Mouse (Mus musculus) MEL (cell line): ENCODE measurements at regions not wholly inside any gene's neighbourhood (a gene's known extent, or its start where the extent isn't known, plus 50 kb on each side); places are given as distances from the start of the nearest gene placed in this dataset.

ENCODE experiments used
- MAFK ChIP-seq: IDR thresholded peaks from 2 replicates; pipeline ENCODE4 v1.6.1; 2011; ENCODE audit warnings: low read depth, mild to moderate bottlenecking, low read length, improper control_type of control experiment, borderline replicate concordance
- MXI1 ChIP-seq: IDR thresholded peaks from 2 replicates; pipeline ENCODE4 v1.6.1; 2011; ENCODE audit warnings: mild to moderate bottlenecking, low read depth, low read length, improper control_type of control experiment
- MYC ChIP-seq: IDR thresholded peaks from 2 replicates; pipeline ENCODE4 v1.6.1; 2011; ENCODE audit warnings: low read depth, mild to moderate bottlenecking, low read length, improper control_type of control experiment, moderate library complexity
- POLR2A ChIP-seq, 2 experiments: IDR thresholded peaks; 2 replicates each; pipeline ENCODE4 v1.6.1; 2011 to 2012; ENCODE audit warnings: low read length in 2 of 2, mild to moderate bottlenecking in 2 of 2, control low read depth in 1 of 2, improper control_type of control experiment in 1 of 2, low read depth in 1 of 2, moderate library complexity in 1 of 2; ENCODE audit not compliant: control insufficient read depth in 1 of 2, insufficient read depth in 1 of 2, poor library complexity in 1 of 2
- POLR2AphosphoS5 ChIP-seq: IDR thresholded peaks from 2 replicates; pipeline ENCODE4 v1.6.1; 2012; ENCODE audit warnings: low read depth, borderline replicate concordance, mild to moderate bottlenecking, inconsistent platforms, low read length, moderate library complexity, mixed read lengths
- RAD21 ChIP-seq: IDR thresholded peaks from 2 replicates; pipeline ENCODE4 v1.6.1; 2011; ENCODE audit warnings: mild to moderate bottlenecking, low read depth, low read length, improper control_type of control experiment
- SIN3A ChIP-seq: IDR thresholded peaks from 2 replicates; pipeline ENCODE4 v1.6.1; 2012; ENCODE audit warnings: low read length, improper control_type of control experiment, inconsistent platforms
- USF1 ChIP-seq: IDR thresholded peaks from 2 replicates; pipeline ENCODE4 v1.6.1; 2014; ENCODE audit warnings: low read depth, mild to moderate bottlenecking, inconsistent platforms, low read length, improper control_type of control experiment, moderate library complexity
- USF2 ChIP-seq, 2 experiments: IDR thresholded peaks; 2 replicates each; pipeline ENCODE4 v1.6.1; 2011 to 2012; ENCODE audit warnings: improper control_type of control experiment in 2 of 2, low read length in 2 of 2, borderline replicate concordance in 1 of 2, inconsistent platforms in 1 of 2, low read depth in 1 of 2, mild to moderate bottlenecking in 1 of 2; ENCODE audit not compliant: insufficient read depth in 1 of 2

- TF ChIP-seq MYC (no peak), MXI1 (no peak), POLR2AphosphoS5 (no peak), USF1 (no peak), POLR2A (IDR thresholded peaks at IDR 0.05; ENCODE audit: control insufficient read depth in 1 of 2, insufficient read depth in 1 of 2, low read depth in 1 of 2, low read length in 2 of 2, poor library complexity in 1 of 2) (no peak), MAFK (no peak), SIN3A (no peak), RAD21 (no peak), USF2 (IDR thresholded peaks at IDR 0.05; ENCODE audit: borderline replicate concordance in 1 of 2, insufficient read depth in 1 of 2, low read depth in 1 of 2, low read length in 2 of 2) (no peak)
Measured at GRCm38 (mm10) chr2:3927853-3928252, 89.7 kb upstream of the Frmd4a start.
